Mouse (Mus musculus): ENCODE data around the gene Igf2bp3.

DNA sequence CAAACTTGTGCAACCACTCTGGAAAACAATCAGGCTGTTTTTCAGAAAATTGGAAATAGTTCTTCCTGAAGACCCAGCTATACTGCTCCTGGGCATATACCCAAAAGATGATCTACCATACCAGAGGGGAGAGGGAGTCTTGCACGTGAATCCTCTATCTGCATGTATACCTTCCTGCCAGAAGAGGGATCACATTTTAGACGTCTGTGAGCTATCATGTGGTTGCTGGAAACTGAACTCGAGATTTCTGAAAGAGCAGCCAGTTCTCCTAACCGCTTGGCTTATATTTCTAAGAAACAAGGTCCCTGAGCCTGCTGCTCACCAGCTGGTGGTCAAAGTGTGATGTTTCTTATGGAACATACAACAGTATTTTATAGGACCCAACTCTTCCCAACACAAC, 146.4 kb downstream of the Igf2bp3 start:
- TF ChIP-seq POLR2A (IDR thresholded peaks at IDR 0.05; ENCODE audit: low read depth, low read length): no peak
- no peak for TF ChIP-seq CTCF (IDR thresholded peaks at IDR 0.05; ENCODE audit: borderline replicate concordance, insufficient read depth, low read length)

Data from embryonic fibroblast, embryonic 13.5 days (primary cell).